Mouse (Mus musculus) B cell, adult (primary cell): ENCODE measurements around the gene Ppp6c. TPM values are rescaled to one million over a fixed set of nuclear protein-coding genes. Genes with fewer than 3 reads are reported as not detected.

Source experiments
- total RNA-seq: library from RNA; stranded (reverse); gene quantifications from 4 replicates; pipeline ENCODE4 v1.2.4, GENCODE M21; 2023; ENCODE audit not compliant: inconsistent age

The Ppp6c gene
- total RNA-seq, result 79.5 to 90.3 TPM (median 83.7 TPM) in 4 replicates

DNA sequence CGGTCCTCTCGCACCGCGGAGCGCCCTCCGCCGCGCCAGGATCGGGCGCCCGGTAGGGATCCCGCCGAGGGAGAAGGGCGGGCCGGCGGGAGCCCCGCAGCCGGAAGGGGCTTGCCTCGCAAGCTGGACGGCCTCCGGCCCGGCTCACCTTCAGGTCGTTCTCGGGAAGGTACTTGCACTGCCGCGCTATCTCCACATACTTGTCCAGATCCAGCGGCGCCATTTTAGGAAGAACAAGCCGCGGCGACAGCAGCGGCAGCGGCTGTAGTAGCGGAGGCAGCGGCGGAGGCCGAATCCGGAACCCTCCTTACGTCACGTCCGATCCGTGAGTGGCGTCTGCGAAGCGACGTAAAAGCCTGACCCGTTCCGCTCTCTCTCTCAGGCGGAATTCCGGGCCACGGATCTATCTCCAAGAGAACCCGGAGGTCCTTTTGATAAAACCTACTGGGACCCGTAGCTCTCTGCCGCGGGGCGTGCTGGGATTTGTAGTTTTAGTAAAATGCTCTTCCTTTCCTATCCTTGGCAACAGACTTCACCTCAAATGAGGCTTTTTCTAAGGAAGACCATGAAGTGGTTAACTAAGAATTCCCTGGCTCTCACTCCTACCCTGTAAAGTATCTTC is at the start of gene Ppp6c:
Ppp6c (minus strand) TSS at position 433 of the 622 bp plus-strand sequence.

DNA sequence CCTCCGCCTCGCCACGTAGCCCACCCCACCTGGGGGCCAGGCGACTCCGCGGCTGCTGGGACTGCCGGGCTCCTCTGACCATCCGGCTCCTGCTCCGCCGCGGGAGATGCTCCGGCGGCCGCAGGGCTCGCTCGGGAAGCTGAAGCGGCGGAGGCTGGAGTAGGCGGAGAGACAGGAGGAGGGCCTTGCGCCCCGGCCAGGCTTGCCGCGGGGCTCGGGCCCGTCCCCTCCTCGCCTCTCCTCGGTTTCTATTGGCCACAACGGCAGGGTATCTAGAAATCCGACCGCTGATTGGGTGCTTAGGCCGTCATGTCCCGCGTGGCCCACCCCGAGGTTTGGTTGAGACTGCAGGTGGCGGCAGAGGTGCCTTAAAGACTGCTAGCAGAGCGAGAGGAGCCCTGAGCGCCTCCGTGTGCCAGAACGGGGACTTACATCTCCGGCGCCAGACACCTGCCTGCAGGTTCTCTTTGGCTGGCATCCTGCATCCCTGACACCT is 35.6 kb downstream of the Ppp6c start, which contains the start of gene Scai:
Scai (minus strand) TSS at position 174 of the 496 bp plus-strand sequence.

Other genes starting within 250 kb of the Ppp6c start
- 0.38 to 0.77 TPM (median 0.54 TPM) in 4 replicates for gene Wdr38, start 229.0 kb downstream of the Ppp6c start, total RNA-seq
- 158 to 204 TPM (median 177 TPM) in 4 replicates for gene Arpc5l, start 221.1 kb downstream of the Ppp6c start, total RNA-seq
- gene Rpl35, start 220.8 kb downstream of the Ppp6c start, total RNA-seq, result 806 to 981 TPM (median 864 TPM) in 4 replicates
- gene Golga1, start 160.9 kb downstream of the Ppp6c start, total RNA-seq, result 26.3 to 31.8 TPM (median 27.9 TPM) in 4 replicates
- gene Scai, start 35.7 kb downstream of the Ppp6c start, total RNA-seq, result 38.6 to 46.9 TPM (median 43.4 TPM) in 4 replicates